Mouse (Mus musculus) cerebellum, postnatal 36 days (tissue): Measurements from ENCODE around the gene Jmjd8.

Experiments
- DNase-seq, 2 experiments: peaks; one replicate each; pipeline ENCODE4 v3.0.0; 2021 to 2022; ENCODE audit warnings: mixed read lengths in 2 of 2

The Jmjd8 gene

DNA sequence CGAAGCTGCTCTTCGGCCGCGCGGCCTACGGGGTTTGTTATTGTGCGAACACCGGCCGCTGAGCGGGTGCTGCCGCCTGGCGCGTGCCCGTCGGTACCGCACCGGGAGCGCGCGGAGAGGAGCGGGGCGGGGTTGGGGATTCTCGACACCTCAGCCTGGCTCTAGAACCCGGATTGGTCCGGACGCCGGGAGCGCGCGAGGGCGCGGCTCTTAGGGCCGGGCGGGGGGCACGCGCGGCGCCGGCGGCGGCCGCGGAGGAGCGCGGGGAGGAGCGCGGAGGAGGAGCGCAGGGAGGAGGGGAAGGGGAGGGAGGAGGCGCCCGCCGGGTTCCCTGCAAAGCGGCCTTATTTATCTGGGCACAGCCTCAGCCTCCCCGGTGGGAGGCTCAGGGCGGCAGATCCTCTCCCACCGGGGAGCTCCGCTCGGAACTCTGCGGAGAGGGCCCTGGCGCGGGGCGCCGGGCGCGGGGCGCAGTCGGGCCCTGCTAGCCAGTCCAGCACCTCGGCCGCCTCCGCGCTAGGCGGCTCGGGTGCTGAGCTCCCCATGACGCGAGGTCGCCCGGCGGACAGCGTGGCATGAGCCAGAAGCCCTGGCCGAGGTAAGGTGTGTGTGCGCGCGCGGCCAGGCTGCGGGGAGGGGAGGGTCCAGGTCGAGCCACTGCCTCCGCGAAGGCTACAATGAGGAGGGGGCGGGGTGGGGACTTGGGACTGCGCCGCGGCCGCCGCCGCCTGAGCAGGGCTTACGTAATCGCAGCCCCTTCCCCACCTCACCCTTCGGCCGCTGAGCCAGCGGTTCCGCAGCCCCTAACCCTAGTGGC, 19.7 kb upstream of the Jmjd8 start, which contains the start of gene Fbxl16:
Gene Fbxl16, plus strand, starts transcription at position 297 of the 817 bp plus-strand sequence.
- DNase-seq: peak; percentile 94 to 97

DNA sequence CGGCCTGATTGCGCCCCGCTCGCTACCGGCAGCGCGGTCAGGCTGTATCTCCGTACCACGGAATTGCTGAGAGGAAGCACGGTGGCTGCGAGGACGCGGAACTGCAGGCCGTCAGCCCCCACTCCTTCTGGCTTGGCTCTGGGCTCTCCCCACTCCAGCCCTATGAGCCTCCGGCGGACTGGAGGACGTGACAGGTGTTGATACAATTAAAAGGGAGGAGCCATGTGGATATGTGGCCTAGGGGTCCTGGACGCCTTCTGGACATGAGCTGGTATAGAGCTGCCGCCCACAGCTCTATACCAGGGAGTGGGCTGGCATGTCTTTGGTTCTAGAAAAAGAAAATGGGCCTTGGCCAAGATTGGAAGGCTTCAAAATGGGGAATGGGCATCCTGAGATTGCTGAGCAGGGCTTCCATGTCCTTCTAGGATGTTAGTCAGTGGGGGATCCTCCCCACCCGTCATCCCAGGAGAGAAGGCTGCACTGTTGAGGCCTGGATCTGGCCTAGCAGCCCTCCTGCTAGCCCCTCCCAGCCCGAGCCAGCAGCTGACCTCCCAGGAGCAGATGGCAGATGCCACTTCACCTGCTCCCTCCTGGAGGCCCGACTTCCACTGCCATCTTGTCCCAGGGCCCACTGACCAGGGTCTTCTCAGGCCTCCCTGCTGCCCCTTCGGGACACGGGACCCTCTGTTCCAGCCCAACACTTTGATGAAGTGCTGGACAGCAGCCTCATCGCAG, 18.9 kb upstream of the Jmjd8 start:
- peak; percentile 68 to 77 for DNase-seq

- DNase-seq: peak in 1 of 2 experiments; percentile 10
Observed at GRCm38 (mm10) chr17:25810890-25811289, 17.8 kb upstream of the Jmjd8 start.

- DNase-seq: peak; percentile 69 to 70
Observed at GRCm38 (mm10) chr17:25813471-25813870, 15.2 kb upstream of the Jmjd8 start.

- DNase-seq: no peak
Observed at GRCm38 (mm10) chr17:25817662-25818061, 11.0 kb upstream of the Jmjd8 start.

- no peak for DNase-seq
Observed at GRCm38 (mm10) chr17:25818851-25819780, 9.6 kb upstream of the Jmjd8 start.

DNA sequence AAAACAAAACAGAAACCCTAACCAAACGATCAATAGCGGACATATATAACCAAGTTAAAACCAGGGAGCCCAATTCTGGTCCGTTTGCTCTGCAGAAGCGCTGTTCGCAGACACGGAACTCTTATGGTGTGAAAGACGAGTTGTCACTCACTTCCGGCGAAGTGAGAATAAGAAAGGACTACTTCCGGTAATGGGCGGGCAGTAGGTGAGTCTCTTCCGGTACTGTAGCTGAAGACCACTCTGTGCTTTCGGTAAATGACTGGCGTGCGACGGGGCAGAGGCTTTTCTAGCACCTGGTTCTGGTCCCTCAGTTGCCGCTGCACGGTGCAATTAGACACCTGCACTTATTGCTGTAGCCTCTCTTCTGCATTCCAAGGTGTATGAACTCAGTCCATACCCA, 5.2 kb upstream of the Jmjd8 start, which contains the start of gene Wdr24:
Gene Wdr24, plus strand, starts transcription at position 176 of the 400 bp plus-strand sequence.
- DNase-seq: peak; percentile 70 to 86

- DNase-seq: no peak
Observed at GRCm38 (mm10) chr17:25824362-25825142, 4.1 kb upstream of the Jmjd8 start.

GRCm38 (mm10) chr17:25825311-25825710, 3.4 kb upstream of the Jmjd8 start:
- DNase-seq: no peak

DNA sequence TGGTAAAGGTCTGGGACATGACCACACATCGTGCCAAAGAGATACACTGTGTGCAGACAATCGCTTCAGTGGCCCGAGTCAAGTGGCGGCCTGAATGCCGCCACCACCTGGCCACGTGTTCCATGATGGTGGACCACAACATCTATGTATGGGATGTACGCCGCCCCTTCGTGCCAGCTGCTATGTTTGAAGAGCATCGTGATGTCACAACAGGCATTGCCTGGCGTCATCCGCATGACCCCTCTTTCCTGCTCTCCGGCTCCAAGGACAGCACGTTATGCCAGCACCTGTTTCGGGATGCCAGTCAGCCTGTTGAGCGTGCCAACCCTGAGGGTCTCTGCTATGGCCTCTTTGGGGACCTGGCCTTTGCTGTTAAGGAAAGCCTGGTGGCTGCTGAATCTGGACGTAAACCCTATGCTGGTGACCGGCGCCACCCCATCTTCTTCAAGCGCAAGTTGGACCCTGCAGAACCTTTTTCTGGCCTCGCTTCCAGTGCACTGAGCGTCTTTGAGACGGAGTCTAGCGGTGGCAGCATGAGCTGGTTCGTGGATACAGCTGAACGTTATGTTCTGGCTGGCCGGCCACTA, 2.6 kb upstream of the Jmjd8 start:
- DNase-seq: no peak

DNA sequence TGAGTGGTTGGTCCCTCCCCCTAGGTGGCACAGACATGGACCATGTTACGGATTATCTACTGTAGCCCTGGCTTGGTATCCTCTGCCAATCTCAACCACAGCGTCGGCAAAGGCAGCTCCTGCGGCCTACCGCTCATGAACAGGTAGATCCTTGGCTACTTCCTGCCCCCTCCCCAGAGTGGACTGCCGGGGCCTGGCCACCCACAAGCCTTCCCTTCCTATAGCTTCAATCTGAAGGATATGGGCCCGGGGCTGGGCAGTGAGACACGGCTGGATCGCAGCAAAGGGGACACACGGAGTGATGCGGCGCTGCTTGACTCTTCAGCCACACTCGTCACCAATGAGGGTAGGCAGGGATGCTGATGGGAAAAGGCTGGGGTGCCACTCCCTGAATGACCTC, 1.7 kb upstream of the Jmjd8 start:
- no peak for DNase-seq

DNA sequence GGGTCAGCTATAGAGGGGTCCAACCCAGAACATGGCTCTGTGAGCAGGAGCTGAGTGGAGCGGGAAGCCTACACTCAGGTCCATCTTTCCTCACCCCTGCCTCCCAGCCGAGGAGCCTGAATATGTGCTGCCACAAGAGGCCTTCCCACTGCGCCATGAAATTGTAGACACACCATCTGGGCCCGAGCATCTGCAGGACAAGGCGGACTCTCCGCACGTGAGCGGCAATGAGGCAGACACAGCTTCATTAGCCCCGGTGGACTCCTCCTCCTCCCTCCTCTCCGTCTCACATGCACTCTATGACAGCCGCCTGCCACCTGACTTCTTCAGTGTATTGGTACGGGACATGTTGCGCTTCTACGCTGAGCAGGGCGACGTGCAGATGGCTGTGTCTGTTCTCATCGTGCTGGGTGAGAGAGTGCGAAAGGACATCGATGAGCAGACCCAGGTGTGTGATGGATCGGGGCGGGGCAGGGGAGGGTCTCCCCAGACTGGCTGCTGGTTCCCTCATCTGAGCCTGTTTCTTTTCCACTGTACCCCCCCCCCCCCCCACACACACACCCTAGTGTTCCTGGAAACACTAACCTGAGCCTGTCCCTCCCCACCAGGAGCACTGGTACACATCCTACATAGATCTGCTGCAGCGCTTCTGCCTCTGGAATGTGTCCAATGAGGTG, 983 bp upstream of the Jmjd8 start:
- DNase-seq: no peak

GRCm38 (mm10) chr17:25828223-25828594, 458 bp upstream of the Jmjd8 start:
- no peak for DNase-seq

DNA sequence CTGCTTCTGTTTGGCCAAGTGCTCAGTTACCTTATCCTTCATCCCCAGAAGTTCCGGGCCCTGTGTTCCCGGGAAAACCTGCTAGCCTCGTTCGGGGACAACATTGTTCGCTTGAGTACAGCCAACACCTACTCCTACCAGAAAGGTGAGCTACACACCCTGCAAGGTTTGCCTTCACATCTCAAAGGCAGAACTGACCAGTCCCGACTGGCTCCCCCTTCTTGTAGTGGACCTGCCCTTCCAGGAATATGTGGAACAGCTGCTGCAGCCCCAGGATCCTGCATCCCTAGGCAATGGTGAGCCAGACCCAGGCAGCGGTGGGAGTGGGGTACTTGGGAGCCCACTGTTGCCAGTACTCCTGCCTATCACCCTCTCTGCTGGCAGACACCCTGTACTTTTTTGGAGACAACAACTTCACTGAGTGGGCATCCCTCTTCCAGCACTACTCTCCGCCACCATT, 921 bp downstream of the Jmjd8 start:
- DNase-seq: no peak

GRCm38 (mm10) chr17:25830200-25830753, 1.6 kb downstream of the Jmjd8 start:
- DNase-seq: no peak

DNA sequence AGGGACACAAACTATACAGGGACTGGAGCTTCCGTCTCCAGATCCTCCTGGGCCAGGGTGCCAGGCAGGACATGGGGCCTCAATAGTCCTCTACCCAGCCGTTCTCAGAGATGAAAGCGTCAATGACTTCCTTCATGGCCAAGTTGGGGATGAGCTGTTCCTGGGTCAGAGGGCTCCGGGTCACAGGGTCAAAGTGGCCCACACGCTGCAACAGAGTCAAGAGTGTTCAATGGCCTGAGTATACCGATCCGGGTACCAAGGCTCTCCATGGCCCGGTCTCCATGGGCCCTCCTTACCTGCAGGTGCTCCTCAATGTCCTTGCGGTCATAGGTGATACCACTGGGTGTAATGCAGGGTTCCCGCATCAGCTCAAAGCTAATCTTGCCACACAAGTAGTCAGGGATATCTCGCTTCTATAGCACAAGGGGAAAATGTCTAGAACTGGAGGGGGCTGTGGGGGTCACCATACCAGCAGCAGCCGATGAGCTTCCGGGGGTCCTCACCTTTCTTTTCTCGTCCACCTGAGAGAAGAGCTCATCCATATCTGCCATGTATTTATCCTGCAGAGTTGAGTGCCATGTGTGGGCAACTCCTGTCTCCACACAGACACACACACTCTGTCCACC, 2.3 kb downstream of the Jmjd8 start:
- DNase-seq: no peak

DNA sequence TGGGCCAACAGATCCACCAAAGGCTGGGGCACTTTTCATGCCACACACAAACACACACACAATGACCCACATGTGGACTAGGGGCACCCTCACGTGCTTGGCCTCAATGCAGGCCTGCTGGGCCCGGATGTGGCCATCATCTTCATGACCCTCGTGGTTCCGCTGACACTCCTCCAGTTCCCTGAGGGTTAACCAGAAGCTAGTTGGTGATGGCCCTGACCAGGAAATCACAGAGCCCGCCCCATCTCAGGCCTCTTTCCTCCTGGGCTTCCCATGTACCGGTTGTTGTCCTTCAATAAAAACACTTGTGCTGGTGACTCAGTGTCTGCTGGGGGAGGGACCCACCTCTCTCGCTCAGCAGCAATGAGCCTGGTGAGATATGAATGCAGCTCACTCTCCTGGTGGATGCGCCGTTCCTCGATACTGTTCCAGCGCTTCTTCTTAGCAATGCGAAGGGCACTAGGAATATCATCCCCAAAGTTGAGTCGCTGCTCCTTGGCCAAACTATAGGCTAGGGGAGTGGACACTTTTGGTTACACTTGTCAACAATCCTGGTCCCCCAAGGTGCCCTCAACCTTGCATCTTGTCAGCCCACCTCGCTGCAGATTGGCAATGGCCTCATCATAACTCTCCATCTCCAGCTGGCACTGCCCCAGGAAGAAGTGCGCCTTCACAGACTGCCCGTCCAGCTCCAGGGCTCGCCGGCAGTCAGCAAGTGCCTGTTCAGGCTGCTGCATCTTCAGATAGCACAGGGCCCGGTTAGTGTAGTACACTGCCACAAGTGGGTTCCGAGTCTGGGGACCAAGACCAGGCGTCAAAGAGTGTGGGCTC, 3.0 kb downstream of the Jmjd8 start:
- peak; percentile 41 to 48 for DNase-seq

- peak; percentile 98 to 99 for DNase-seq
Observed at GRCm38 (mm10) chr17:25832436-25833290, 4.0 kb downstream of the Jmjd8 start.
